Mouse (Mus musculus): ENCODE measurements around the gene Ncoa1. TPM values are rescaled to one million over a fixed set of nuclear protein-coding genes. Genes with fewer than 3 reads are reported as not detected.

The Ncoa1 gene
- polyA plus RNA-seq (2017; shearing (Covaris generic)): 4.2 TPM

GRCm38 (mm10) chr12:4476832-4477671 is at the start of gene Ncoa1:
Gene Ncoa1 (minus strand): TSS chr12:4477182.

GRCm38 (mm10) chr12:4233572-4234508 is 243.1 kb downstream of the Ncoa1 start, which contains the start of the genes Ptrhd1 and Cenpo:
Gene Ptrhd1 (plus strand): TSS chr12:4234027.
Gene Cenpo (minus strand): TSS chr12:4234294.

Other genes with a start within 250 kb of the Ncoa1 start
- gene Ptrhd1, start 243.2 kb downstream of the Ncoa1 start, polyA plus RNA-seq (2017; shearing (Covaris generic)): 3.7 TPM
- 25.8 TPM for gene Cenpo, start 242.9 kb downstream of the Ncoa1 start, polyA plus RNA-seq (2017; shearing (Covaris generic))
- gene Itsn2, start 115.5 kb upstream of the Ncoa1 start, polyA plus RNA-seq (2017; shearing (Covaris generic)): 36.1 TPM
- gene Gm3625, start 115.7 kb upstream of the Ncoa1 start, polyA plus RNA-seq (2017; shearing (Covaris generic)): not detected